25 mouse cellular contexts compared by ENCODE assay signal in genomic region chr7:82223906-82224846, GRCm38 (mm10). TPM values are rescaled to one million over a fixed set of nuclear protein-coding genes. Genes with fewer than 3 reads are reported as not detected.
A peak's percentile ranks its signal among the peaks of the same experiment; 100 is the strongest.
DNase-seq lines count a peak whose midpoint lies in the region; ATAC-seq and TF ChIP-seq lines count a peak whose summit lies in the region.
"Had no signal": no experiment of that assay in that cellular context is flagged by ENCODE, and none has a peak within 500 bp of the region (broad histone marks: within the 10 kb centered on the region; RNA-seq: fewer than 3 reads in every experiment).

No protein-coding gene starts in this region.

- H3K27ac ChIP-seq in kidney, embryonic 15.5 days: peak overlapping the region; percentile 72
- H3K27ac ChIP-seq in midbrain, embryonic 16.5 days (ENCODE audit: low read length): no peak overlapping the region
- no peak overlapping the region for H3K27ac ChIP-seq in midbrain, embryonic 10.5 days (replicated peaks)
- H3K27ac ChIP-seq in ES-E14 (ENCODE audit: insufficient read depth, low read depth, low read length, poor library complexity, severe bottlenecking): peak overlapping the region; percentile 84
- no peak overlapping the region for H3K27ac ChIP-seq in thymus, adult 2 months (ENCODE audit: control insufficient read depth, insufficient read depth, low read length)
- H3K27ac ChIP-seq: heart, adult 2 months; hindbrain, embryonic 13.5 days; left cerebral cortex, adult 2 months; liver, embryonic 13.5 days had no signal

- WGBS in kidney, embryonic 15.5 days: 15% methylated on average over 10 of the region's 10 CpGs
- 22% methylated on average over 10 of the region's 10 CpGs for WGBS in midbrain, embryonic 16.5 days
- 29% methylated on average over 10 of the region's 10 CpGs for WGBS in midbrain, embryonic 10.5 days
- WGBS in thymus, adult 2 months: 89% methylated on average over 10 of the region's 10 CpGs

- H3K9me3 ChIP-seq in kidney, embryonic 15.5 days (replicated peaks): no peaks in the 10 kb centered on the region
- H3K9me3 ChIP-seq in midbrain, embryonic 16.5 days (replicated peaks; ENCODE audit: control insufficient read depth, low read length, poor library complexity, severe bottlenecking): no peaks in the 10 kb centered on the region
- no peaks in the 10 kb centered on the region for H3K9me3 ChIP-seq in midbrain, embryonic 10.5 days (replicated peaks)
- H3K9me3 ChIP-seq in ES-E14 (ENCODE audit: control insufficient read depth, insufficient read depth, low read depth, low read length): no peaks in the 10 kb centered on the region
- H3K9me3 ChIP-seq: hindbrain, embryonic 13.5 days; liver, embryonic 13.5 days had no signal

- no peaks in the 10 kb centered on the region for H3K27me3 ChIP-seq in kidney, embryonic 15.5 days
- no peaks in the 10 kb centered on the region for H3K27me3 ChIP-seq in midbrain, embryonic 16.5 days (ENCODE audit: control insufficient read depth, insufficient read depth, low read depth, low read length)
- H3K27me3 ChIP-seq in midbrain, embryonic 10.5 days (ENCODE audit: low read depth, poor library complexity, severe bottlenecking): no peaks in the 10 kb centered on the region
- H3K27me3 ChIP-seq in thymus, adult 2 months (ENCODE audit: control insufficient read depth, insufficient read depth, low read length): no peaks in the 10 kb centered on the region
- H3K27me3 ChIP-seq: hindbrain, embryonic 13.5 days; liver, embryonic 13.5 days had no signal

- no peak for TF ChIP-seq POLR2A in thymus, adult 2 months (IDR thresholded peaks at IDR 0.05; ENCODE audit: control insufficient read depth, extremely low read depth, insufficient read depth, low read length, poor library complexity)

- in situ Hi-C loops in ES-E14 (cut with MboI; ENCODE audit: low sequenced_read_pairs in 2 of 2, unreplicated experiment in 2 of 2): no loop called here

- no peak for DNase-seq in kidney, adult 18-20 months
- DNase-seq in midbrain, embryonic 10.5 days (ENCODE audit: low spot score): no peak
- DNase-seq in ES-E14 (ENCODE audit: low read depth, low spot score): no peak
- peak; percentile 56 for DNase-seq in brain, adult 2 months (ENCODE audit: low read depth, low spot score)
- DNase-seq in thymus, adult 2 months: no peak
- DNase-seq: adrenal gland, adult 8-10 months; cerebellum, adult 9-11 months; gastrocnemius, postnatal 36 days; heart, adult 2 months; kidney, postnatal 36 days; layer of hippocampus, adult 9-11 months; liver, embryonic 13.5 days; lung, adult 2 months; lung, postnatal 14 days; midbrain, embryonic 14.5 days; thymus, adult 18-20 months had no signal

- no peak overlapping the region for H3K4me3 ChIP-seq in kidney, embryonic 15.5 days (replicated peaks)
- no peak overlapping the region for H3K4me3 ChIP-seq in midbrain, embryonic 16.5 days (ENCODE audit: low read depth, low read length)
- no peak overlapping the region for H3K4me3 ChIP-seq in midbrain, embryonic 10.5 days
- H3K4me3 ChIP-seq in ES-E14 (ENCODE audit: insufficient read depth in 1 of 2, low read depth in 1 of 2, low read length in 2 of 2, poor library complexity in 1 of 2, severe bottlenecking in 1 of 2): no peak overlapping the region
- no peak overlapping the region for H3K4me3 ChIP-seq in thymus, adult 2 months (ENCODE audit: control insufficient read depth, insufficient read depth, low read length)
- H3K4me3 ChIP-seq: heart, adult 2 months; hindbrain, embryonic 13.5 days; left cerebral cortex, adult 2 months; liver, embryonic 13.5 days had no signal

- peaks cover 19% of the 10 kb centered on the region for H3K4me1 ChIP-seq in kidney, embryonic 15.5 days
- peaks cover 14% of the 10 kb centered on the region for H3K4me1 ChIP-seq in midbrain, embryonic 16.5 days (ENCODE audit: control insufficient read depth, insufficient read depth, low read length)
- peaks cover 15% of the 10 kb centered on the region; the same call in 1 of the 2 replicates for H3K4me1 ChIP-seq in midbrain, embryonic 10.5 days
- H3K4me1 ChIP-seq in ES-E14 (ENCODE audit: control insufficient read depth in 2 of 2, insufficient read depth in 2 of 2, low read length in 2 of 2, poor library complexity in 1 of 2): peaks cover 11 to 30% of the 10 kb centered on the region in 2 experiments
- no peaks in the 10 kb centered on the region for H3K4me1 ChIP-seq in thymus, adult 2 months (replicated peaks; ENCODE audit: control insufficient read depth, insufficient read depth, low read length)
- H3K4me1 ChIP-seq: liver, embryonic 13.5 days had no signal

- 0 out of 2 replicates have a peak overlapping the region, but pooled peaks have one; percentile 5 for H3K4me2 ChIP-seq in kidney, embryonic 15.5 days
- H3K4me2 ChIP-seq in midbrain, embryonic 16.5 days (ENCODE audit: low read length): no peak overlapping the region
- H3K4me2 ChIP-seq: hindbrain, embryonic 13.5 days; liver, embryonic 13.5 days had no signal

- TF ChIP-seq CTCF in thymus, adult 2 months (IDR thresholded peaks at IDR 0.05; ENCODE audit: borderline replicate concordance, control insufficient read depth, extremely low read depth, insufficient read depth, low read length, poor library complexity): no peak

- no peak overlapping the region for H3K9ac ChIP-seq in kidney, embryonic 15.5 days
- no peak overlapping the region for H3K9ac ChIP-seq in midbrain, embryonic 16.5 days (ENCODE audit: low read depth, low read length)
- no peak overlapping the region for H3K9ac ChIP-seq in ES-E14 (ENCODE audit: insufficient read depth, low read depth, low read length, poor library complexity, severe bottlenecking)
- H3K9ac ChIP-seq: hindbrain, embryonic 13.5 days; liver, embryonic 13.5 days had no signal

- no peaks in the 10 kb centered on the region for H3K36me3 ChIP-seq in kidney, embryonic 15.5 days
- H3K36me3 ChIP-seq in midbrain, embryonic 16.5 days (ENCODE audit: control insufficient read depth, insufficient read depth, low read length): no peaks in the 10 kb centered on the region
- no peaks in the 10 kb centered on the region for H3K36me3 ChIP-seq in midbrain, embryonic 10.5 days
- H3K36me3 ChIP-seq in ES-E14 (ENCODE audit: control insufficient read depth, insufficient read depth, low read length, poor library complexity, severe bottlenecking): no peaks in the 10 kb centered on the region
- H3K36me3 ChIP-seq in thymus, adult 2 months (ENCODE audit: control insufficient read depth, insufficient read depth, low read length): no peaks in the 10 kb centered on the region
- H3K36me3 ChIP-seq: hindbrain, embryonic 13.5 days; liver, embryonic 13.5 days had no signal

- peak; percentile 89 for ATAC-seq in kidney, embryonic 15.5 days (replicated peaks; ENCODE audit: low FRiP score)
- peak; percentile 34; the same call in 1 of the 2 replicates for ATAC-seq in midbrain, embryonic 16.5 days
- ATAC-seq: activated CD4-positive, CD25-positive, alpha-beta regulatory T cell, adult 4 months; inflammation-experienced regulatory T-cells, adult 6 months had no signal

TF ChIP-seq in ES-E14, 5 proteins besides CTCF, POLR2A, EP300 and RAD21:
- TF ChIP-seq HCFC1 (IDR thresholded peaks at IDR 0.05; ENCODE audit: borderline replicate concordance, insufficient read depth, low read length) (no peak), ZNF384 (IDR thresholded peaks at IDR 0.05; ENCODE audit: low read depth, low read length) (no peak), MAFK (IDR thresholded peaks at IDR 0.05; ENCODE audit: insufficient read depth, low read depth, low read length) (no peak), CHD2 (IDR thresholded peaks at IDR 0.05; ENCODE audit: low read depth, low read length) (no peak), ZC3H11A (IDR thresholded peaks at IDR 0.05; ENCODE audit: borderline replicate concordance, low read depth, low read length) (no peak)

RNA-seq across cellular contexts. Expression of gene Sh3gl3, which starts 50.5 kb away (rescaled TPM):
- polyA plus RNA-seq in kidney, embryonic 15.5 days (2015; fragmentation: Nextera tagmentation; extraction: Ambion mirVana): 11.6 and 13.7 TPM in 2 replicates
- 85.0 and 91.4 TPM in 2 replicates for polyA plus RNA-seq in midbrain, embryonic 16.5 days (2015; fragmentation: Nextera tagmentation; extraction: Ambion mirVana)
- polyA plus RNA-seq in midbrain, embryonic 10.5 days (2016; fragmentation: Nextera tagmentation; extraction: Ambion mirVana): 5.0 and 7.0 TPM in 2 replicates
- 8.0 and 11.6 TPM in 2 replicates for total RNA-seq in ES-E14 (2012; rRNA removed)
- polyA plus RNA-seq in thymus, adult 2 months (2012; rRNA removed): 0.13 and 0.26 TPM in 2 replicates
- total RNA-seq: common myeloid progenitor, adult 5-6 weeks; megakaryocyte progenitor cell, adult 5-6 weeks; neutrophil, adult 5-6 weeks had no signal

Comparison
In these comparisons a context has a peak if more than half of its experiments do, and no peak if none do; other contexts are left out.
1. H3K27ac ChIP-seq: peak in kidney, embryonic 15.5 days (single experiment) and ES-E14 (single experiment); none in midbrain, embryonic 16.5 days (single experiment), midbrain, embryonic 10.5 days (single experiment) and thymus, adult 2 months (single experiment).